Mouse (Mus musculus) G1E (cell line): Measurements from ENCODE around the gene Tmem214.

Experiments
- CTCF ChIP-seq: IDR thresholded peaks from 2 replicates; pipeline ENCODE4 v1.5.1; 2012; ENCODE audit warnings: low read depth, low read length, inconsistent platforms, mixed read lengths
- TAL1 ChIP-seq: conservative IDR thresholded peaks from 2 replicates; pipeline ENCODE4 v1.6.1; 2012; ENCODE audit warnings: low read depth, low read length, inconsistent platforms, mixed read lengths

- TF ChIP-seq CTCF (no peak), TAL1 (no peak)
Observed at GRCm38 (mm10) chr5:30924614-30925013, 56.8 kb downstream of the Tmem214 start.
